Mouse (Mus musculus): ENCODE data around the gene Tsnaxip1.

The Tsnaxip1 gene

DNA sequence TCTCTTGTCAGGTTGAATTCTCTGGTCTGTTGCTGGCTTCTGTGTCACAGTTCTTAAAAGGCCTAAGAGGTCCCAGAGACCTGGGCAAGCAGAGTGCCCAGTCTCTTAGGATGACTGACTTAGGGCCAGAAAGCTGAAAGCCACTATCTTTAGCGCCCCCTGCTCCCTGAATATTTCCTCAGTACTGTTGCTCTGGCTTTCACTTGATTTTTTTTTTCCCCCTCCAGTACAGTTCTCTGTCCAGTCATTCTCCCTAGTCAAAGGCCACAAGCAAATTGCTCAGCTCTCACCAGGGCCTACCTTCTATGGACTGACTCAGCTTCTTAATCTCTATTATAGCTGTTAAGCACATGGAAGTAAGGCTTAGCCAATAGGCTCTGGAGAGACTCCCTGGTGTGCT lies 34.4 kb downstream of the Tsnaxip1 start:
- DNase-seq (ENCODE audit: low spot score), result no peak

DNA sequence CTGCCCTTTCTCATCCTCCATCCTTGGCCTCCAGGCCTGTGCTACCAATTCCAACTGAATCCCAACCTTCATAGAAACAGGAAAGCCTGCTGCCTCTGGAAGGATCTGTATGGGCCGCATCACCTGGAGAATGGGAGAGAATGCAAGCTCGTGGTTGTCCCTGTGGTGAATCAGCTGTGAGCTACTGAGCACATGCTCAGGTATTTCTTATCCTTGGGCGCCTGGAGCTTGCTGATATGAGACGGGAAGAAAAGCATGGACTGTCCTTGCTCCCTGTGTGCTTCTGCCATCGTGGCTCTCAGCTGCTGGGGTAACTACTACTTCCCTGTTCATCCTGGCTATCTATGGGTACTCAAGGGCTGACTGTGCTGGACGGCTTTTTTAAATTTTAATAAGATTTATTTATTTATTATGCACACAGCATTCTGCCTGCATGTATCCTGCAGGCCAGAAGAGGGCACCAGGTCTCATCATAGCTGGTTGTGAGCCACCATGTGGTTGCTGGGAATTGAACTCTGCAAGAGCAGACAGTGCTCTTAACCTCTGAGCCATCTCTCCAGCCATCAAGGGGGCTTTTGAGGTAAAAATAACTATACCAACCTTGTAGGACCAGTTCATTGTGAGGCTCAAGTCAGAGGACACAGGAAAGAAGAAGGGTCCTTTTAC lies 39.0 kb downstream of the Tsnaxip1 start:
- no peak for DNase-seq (ENCODE audit: low spot score)

DNA sequence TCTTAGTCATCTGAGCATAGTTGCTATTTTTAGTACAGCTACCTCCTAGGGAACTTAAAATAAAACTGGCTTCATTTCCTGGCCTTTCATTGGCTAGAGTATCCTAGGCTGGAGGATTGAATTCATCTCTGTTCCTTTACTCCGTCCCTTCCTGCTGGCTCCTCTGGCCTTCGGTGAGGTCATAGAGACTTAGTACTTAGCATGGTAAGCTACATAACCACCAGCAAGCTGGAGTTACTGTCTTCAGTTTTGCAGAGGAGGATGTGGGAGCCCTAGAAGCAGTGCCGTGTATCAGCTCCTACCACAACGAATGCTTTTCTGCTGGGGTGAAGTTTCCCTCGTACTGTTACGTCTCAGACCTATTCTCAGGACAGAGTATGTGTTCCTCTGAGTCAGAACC lies 46.8 kb downstream of the Tsnaxip1 start:
- DNase-seq (ENCODE audit: low spot score), result no peak

DNA sequence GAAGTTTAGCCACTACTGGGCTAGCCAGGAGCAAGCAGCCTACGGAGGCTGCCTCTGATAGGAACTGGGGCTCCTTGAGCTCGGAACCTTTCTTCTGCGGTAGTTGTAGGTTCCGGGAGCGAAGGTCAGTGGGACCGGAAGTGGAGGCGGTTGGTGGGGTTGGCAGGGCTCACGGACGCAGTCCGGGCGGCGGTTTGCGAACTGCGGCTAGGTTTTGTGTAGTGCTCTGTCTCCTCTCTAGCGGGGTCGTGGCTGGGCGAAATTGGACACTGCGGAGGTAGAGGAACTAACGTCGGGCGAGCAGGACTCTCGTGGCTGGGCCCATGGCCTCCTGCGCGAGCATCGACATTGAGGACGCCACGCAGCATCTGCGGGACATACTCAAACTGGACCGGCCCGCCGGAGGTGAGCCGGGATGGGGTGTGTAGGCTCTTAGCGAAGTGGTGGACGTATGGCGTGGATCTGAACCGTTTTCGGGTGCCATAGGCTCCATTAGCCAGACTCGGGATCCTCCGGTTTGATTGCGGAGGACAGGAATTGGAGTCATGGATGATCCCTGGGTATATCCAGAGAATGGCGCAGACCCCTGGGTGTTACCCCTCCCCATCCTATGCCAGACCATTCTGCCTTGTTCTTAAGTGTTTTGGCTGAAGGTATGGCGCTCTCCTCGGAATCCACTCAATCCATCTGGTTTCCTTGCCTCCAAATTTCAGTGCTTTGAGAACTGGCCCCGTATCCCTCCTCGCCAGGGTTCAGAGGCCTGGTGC lies 53.4 kb downstream of the Tsnaxip1 start, which contains the start of gene Edc4:
TSS of gene Edc4 (plus strand) at position 128 of the 767 bp plus-strand sequence.
- peak; percentile 58 for DNase-seq (ENCODE audit: low spot score)

DNA sequence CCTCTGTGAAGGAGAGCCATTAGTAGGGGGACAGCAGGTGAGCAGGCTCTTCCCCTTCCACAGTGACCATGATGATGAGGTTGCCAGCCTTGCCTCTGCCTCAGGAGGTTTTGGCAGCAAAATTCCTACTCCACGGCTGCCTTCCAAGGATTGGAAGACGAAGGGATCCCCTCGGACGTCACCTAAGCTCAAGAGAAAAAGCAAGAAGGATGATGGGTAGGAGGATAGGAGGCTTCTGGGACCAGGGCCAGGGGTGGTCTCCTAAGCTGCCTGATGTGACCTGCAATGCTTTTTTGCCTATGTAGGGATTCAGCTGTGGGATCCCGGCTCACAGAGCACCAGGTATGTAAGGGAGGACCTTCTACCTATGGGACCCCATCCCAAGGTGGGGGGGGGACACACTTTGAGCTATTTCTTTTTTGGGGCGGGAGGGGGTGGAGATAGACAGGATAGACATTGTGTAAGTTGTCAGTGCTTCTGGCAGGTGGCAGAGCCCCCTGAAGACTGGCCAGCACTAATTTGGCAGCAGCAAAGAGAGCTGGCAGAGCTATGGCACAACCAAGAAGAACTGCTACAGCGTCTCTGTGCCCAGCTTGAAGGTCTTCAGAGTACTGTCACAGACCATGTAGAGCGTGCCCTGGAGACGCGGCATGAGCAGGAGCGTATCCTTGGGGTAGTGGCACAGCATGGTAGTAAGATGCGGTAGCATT lies 62.4 kb downstream of the Tsnaxip1 start:
- no peak for DNase-seq (ENCODE audit: low spot score)

DNA sequence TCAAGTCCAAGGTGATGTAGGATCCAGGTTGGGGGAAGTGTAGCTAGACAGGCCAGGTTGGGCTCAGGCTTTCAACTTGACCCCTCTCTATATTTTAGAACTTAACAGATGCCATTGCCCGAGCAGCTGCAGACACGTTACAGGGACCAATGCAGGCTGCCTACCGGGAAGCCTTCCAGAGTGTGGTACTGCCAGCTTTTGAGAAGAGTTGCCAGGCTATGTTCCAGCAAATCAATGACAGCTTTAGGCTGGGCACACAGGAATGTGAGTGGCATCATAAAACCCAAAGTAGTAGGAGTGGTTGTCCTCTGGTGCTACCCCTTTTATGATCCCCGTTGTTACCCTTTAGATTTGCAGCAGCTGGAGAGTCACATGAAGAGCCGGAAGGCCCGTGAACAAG lies 63.3 kb downstream of the Tsnaxip1 start:
- DNase-seq (ENCODE audit: low spot score), result no peak

DNA sequence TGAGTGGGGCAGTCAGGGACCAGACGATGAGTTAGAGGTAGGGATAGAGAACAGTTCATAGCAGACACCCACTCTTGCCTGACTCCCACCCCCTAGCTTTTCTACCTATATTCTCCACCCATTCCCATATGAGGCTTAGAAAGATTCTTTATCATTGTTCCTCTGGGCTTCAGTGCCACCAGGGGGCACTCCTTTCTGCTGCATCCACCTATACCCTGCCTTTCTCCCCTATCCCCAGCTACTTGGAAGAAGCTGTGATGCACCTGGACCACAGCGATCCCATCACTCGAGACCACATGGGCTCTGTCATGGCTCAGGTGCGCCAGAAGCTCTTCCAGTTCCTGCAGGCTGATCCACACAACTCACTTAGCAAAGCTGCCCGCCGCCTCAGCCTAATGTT lies 64.9 kb downstream of the Tsnaxip1 start:
- no peak for DNase-seq (ENCODE audit: low spot score)

DNA sequence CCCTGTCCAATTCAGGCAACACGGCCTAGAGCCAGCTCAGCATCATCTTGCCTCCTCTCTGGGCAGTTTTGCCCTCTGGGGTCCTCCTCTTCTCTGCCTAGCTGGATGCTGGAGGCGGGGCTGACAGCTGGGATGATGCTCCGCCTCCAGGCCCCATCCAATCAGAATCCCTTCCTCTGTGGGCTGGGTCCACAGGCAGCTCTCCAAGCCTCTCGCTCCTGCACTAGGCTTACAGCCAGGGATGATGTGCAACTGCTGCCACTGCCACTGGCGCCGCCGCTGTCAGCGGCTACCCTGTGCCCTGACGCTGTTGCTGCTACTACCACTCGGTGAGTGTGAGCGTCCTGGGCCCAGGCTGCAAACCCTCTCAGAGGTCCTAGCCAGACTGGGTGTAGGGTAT lies 65.8 kb downstream of the Tsnaxip1 start, which contains the start of gene Nrn1l:
TSS of gene Nrn1l (plus strand) at position 229 of the 400 bp plus-strand sequence.
- peak; percentile 39 for DNase-seq (ENCODE audit: low spot score)

Measured in ovary, adult 18-20 months (tissue).